Mouse (Mus musculus) limb, embryonic 11.5 days (tissue): ENCODE data around the gene Elfn1. TPM values are rescaled to one million over a fixed set of nuclear protein-coding genes. Genes with fewer than 3 reads are reported as not detected.
A peak's percentile ranks its signal among the peaks of the same experiment; 100 is the strongest.
"Not testable (repeated sequence)": the region's sequence is repeated elsewhere in the genome, so short reads cannot be mapped to it uniquely, and the experiment has no call there.

Experiments
- ATAC-seq: fragments of 200-750 bp; cut with Nextera tagmentation; 2 replicates; pipeline ENCODE4 v1.8.0; 2017; ENCODE audit warnings: low read depth; ENCODE audit not compliant: insufficient number of reproducible peaks, low FRiP score, low TSS enrichment
- DNase-seq: peaks from one replicate; pipeline ENCODE4 v3.0.0-alpha.2; 2015; ENCODE audit warnings: low spot score
- H3K27ac ChIP-seq: fragments of 300-500 bp; sonication (generic); replicated peaks from 2 replicates; pipeline ENCODE4 v1.5.1; 2014; ENCODE audit warnings: low read depth, mild to moderate bottlenecking, low read length
- H3K27me3 ChIP-seq: fragments of 300-500 bp; sonication (generic); 2 replicates; pipeline ENCODE4 v1.6.1; 2014; ENCODE audit warnings: mild to moderate bottlenecking, low read length, mixed read lengths; ENCODE audit not compliant: control insufficient read depth, insufficient read depth
- H3K36me3 ChIP-seq: fragments of 300-500 bp; sonication (generic); 2 replicates; pipeline ENCODE4 v1.6.1; 2014; ENCODE audit warnings: mild to moderate bottlenecking, low read length, moderate library complexity, mixed read lengths; ENCODE audit not compliant: control insufficient read depth, insufficient read depth
- H3K4me1 ChIP-seq: fragments of 300-500 bp; sonication (generic); 2 replicates; pipeline ENCODE4 v1.6.1; 2014; ENCODE audit warnings: low read length, mixed read lengths; ENCODE audit not compliant: control insufficient read depth, insufficient read depth
- H3K4me2 ChIP-seq: fragments of 300-500 bp; sonication (generic); 2 replicates; pipeline ENCODE4 v1.6.1; 2014; ENCODE audit warnings: low read depth, mild to moderate bottlenecking, moderate library complexity; ENCODE audit not compliant: severe bottlenecking
- H3K4me3 ChIP-seq: fragments of 300-500 bp; sonication (generic); 2 replicates; pipeline ENCODE4 v1.5.1; 2014; ENCODE audit warnings: low read depth, low read length
- H3K9ac ChIP-seq: fragments of 300-500 bp; sonication (generic); 2 replicates; pipeline ENCODE4 v1.6.1; 2014; ENCODE audit warnings: mild to moderate bottlenecking, low read length
- H3K9me3 ChIP-seq: fragments of 300-500 bp; sonication (generic); 2 replicates; pipeline ENCODE4 v1.6.1; 2016; ENCODE audit warnings: low read length; ENCODE audit not compliant: control insufficient read depth
- WGBS: fragments of 180-500 bp; shearing (Covaris S2); extraction: QIAGEN DNeasy Blood & Tissue Kit; methylation state at CpG from one replicate; pipeline ENCODE4 v1.1.7; 2014; 5-methylcytosine and 5-hydroxymethylcytosine counted together
- polyA plus RNA-seq: library from polyadenylated mRNA; unstranded; fragments of >200 nt; fragmentation: Nextera tagmentation; extraction: Ambion mirVana; gene quantifications from 2 replicates; pipeline ENCODE4 v1.2.1, GENCODE M21; 2014

The Elfn1 gene
- polyA plus RNA-seq, 1 experiment from 2014 or later: 0.08 TPM

DNA sequence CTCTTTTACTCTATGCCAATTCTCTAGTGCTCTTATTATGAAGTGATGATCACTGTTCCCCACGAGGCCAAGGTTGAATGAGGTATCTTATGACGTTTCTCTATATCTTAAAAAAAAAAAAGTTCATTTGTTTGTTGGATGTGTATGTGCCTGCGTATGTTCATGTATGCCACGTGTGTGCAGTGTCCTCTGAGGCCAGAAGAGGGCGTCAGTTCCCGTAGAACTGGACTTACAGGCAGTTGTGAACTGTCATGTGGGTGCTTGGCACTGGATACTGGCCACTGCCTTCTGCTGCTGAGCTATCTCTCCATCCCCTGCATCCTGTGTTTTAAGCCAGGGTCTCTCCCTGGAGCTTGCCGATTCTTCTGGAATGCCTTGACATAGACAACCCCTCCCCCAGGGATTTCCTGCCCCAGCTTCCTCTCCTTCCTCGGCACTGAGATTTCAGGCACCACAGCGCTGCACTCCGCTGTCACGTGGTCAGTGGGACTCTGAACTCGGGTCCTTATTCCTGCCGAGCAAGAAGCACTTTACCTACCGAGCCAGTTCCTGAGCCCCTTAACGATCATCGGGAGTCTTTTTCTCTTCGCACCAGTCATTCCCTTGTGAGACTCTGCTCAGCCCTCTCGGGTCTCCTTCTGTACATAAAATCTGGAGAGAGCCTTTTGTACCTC lies 77.5 kb downstream of the Elfn1 start:
- Histone ChIP-seq H3K9ac (no peak overlapping the region), H3K4me2 (no peak overlapping the region), H3K27ac (no peak overlapping the region), H3K4me1 (no peaks in the 10 kb centered on the region), H3K27me3 (0 out of 2 replicates have a peak, but pooled peaks cover 3% of the 10 kb centered on the region), H3K36me3 (no peaks in the 10 kb centered on the region), H3K4me3 (no peak overlapping the region), H3K9me3 (no peaks in the 10 kb centered on the region)
- WGBS: 35% methylated on average over 18 of the region's 18 CpGs
- DNase-seq: no peak
- ATAC-seq: no peak

DNA sequence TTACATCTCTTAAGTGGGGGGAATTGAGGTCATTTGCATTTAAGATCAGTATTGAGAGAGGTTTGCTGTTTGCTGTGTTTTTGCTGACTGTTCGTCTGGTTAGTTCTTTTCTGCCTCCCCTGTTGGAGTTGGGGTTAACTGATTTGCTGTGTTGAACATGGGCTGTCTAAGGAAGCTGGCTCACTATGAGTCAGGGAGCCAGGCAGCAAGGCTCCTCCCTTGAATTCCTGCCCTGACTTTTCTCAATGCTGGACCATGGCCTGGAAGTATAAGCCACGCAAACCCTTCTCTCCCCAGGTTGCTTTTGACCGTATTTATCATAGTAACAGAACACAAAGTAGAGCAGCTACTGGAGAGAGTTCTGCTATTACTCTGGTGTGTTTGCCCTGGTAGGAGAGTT lies 83.8 kb downstream of the Elfn1 start:
- ATAC-seq: no peak
- WGBS: 89% methylated on average over 3 of the region's 3 CpGs
- Histone ChIP-seq H3K27me3 (no peaks in the 10 kb centered on the region), H3K4me2 (no peak overlapping the region), H3K4me1 (no peaks in the 10 kb centered on the region), H3K27ac (no peak overlapping the region), H3K9me3 (no peaks in the 10 kb centered on the region), H3K36me3 (no peaks in the 10 kb centered on the region), H3K9ac (no peak overlapping the region), H3K4me3 (no peak overlapping the region)
- DNase-seq: no peak

DNA sequence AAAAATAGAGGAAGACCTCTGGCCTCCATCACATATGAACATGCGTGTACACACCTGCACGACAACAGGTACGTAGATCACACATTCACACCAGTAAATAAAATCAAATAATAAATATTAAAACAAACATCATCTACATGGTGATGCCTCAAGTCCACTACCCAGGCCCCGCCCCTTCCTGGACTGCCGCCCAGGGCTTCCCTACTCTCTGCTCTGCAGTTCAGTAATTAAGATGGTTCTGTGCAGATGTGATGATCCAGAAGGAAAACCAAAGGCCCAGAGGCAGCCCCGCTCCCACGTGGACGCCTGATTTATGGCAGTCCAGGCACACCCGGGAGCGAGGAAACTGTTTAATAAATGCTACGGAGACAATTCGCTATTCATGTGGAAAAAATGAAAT lies 90.6 kb downstream of the Elfn1 start:
- not testable (repeated sequence) for H3K9me3 ChIP-seq, H3K4me1 ChIP-seq, ATAC-seq, H3K9ac ChIP-seq, H3K27ac ChIP-seq, H3K27me3 ChIP-seq, DNase-seq, H3K4me2 ChIP-seq, H3K36me3 ChIP-seq, H3K4me3 ChIP-seq
- WGBS: 62% methylated on average over 11 of the region's 12 CpGs

GRCm38 (mm10) chr5:139998916-139999315 lies 91.2 kb downstream of the Elfn1 start:
- 25% methylated on average over 5 of the region's 6 CpGs for WGBS
- Histone ChIP-seq H3K9ac (no peak overlapping the region), H3K27me3 (no peaks in the 10 kb centered on the region), H3K9me3 (no peaks in the 10 kb centered on the region), H3K4me2 (no peak overlapping the region), H3K4me3 (no peak overlapping the region), H3K27ac (no peak overlapping the region), H3K4me1 (no peaks in the 10 kb centered on the region), H3K36me3 (no peaks in the 10 kb centered on the region)
- no peak for DNase-seq
- no peak for ATAC-seq

DNA sequence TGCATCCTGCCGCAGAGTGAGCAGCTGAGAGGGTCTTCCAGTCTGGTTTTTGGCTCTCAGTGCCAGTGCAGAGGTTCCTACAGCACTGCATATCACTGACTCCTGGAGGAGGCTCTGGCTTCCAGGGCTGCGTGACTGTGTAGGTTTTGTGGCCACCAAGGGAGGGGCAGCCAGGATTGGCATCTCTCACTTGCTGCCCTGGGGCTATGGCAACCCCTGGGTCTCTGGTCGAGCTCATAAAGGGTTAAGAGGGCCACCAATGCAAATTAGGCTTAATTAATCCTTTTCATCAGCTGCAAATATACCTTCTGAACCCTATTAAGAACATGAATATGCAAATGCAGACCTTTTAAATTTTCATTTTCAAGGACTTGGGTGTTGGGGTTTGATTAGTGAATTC lies 94.8 kb downstream of the Elfn1 start:
- Histone ChIP-seq H3K4me2 (no peak overlapping the region), H3K9me3 (no peaks in the 10 kb centered on the region), H3K36me3 (no peaks in the 10 kb centered on the region), H3K9ac (no peak overlapping the region), H3K27me3 (no peaks in the 10 kb centered on the region), H3K27ac (no peak overlapping the region), H3K4me3 (no peak overlapping the region), H3K4me1 (no peaks in the 10 kb centered on the region)
- DNase-seq (no peak), ATAC-seq (no peak)
- 65% methylated on average over 3 of the region's 3 CpGs for WGBS

DNA sequence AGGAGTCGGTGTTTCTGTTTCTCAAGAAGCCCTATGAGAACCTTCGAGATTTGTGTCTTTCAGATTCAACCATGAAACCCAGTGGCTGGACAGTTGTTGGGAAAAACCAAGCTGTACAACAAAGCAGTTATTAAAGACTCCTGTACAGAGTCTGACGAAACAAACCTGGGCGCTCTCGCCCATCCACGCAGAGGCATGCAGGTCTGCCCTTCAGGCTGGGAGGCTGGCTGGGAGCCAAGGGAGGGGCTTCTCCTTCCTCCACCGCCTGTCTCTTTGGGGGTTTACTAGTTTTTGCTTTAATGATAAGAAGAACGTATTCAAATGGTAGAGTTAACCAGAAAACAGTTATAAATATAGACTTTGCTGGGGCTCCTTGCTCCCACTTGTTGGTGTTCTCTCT lies 99.1 kb downstream of the Elfn1 start:
- DNase-seq (no peak), ATAC-seq (no peak)
- Histone ChIP-seq H3K4me2 (no peak overlapping the region), H3K36me3 (no peaks in the 10 kb centered on the region), H3K27me3 (no peaks in the 10 kb centered on the region), H3K9ac (no peak overlapping the region), H3K4me3 (no peak overlapping the region), H3K27ac (no peak overlapping the region), H3K4me1 (peaks cover 10% of the 10 kb centered on the region), H3K9me3 (no peaks in the 10 kb centered on the region)
- WGBS: 79% methylated on average over 8 of the region's 8 CpGs

DNA sequence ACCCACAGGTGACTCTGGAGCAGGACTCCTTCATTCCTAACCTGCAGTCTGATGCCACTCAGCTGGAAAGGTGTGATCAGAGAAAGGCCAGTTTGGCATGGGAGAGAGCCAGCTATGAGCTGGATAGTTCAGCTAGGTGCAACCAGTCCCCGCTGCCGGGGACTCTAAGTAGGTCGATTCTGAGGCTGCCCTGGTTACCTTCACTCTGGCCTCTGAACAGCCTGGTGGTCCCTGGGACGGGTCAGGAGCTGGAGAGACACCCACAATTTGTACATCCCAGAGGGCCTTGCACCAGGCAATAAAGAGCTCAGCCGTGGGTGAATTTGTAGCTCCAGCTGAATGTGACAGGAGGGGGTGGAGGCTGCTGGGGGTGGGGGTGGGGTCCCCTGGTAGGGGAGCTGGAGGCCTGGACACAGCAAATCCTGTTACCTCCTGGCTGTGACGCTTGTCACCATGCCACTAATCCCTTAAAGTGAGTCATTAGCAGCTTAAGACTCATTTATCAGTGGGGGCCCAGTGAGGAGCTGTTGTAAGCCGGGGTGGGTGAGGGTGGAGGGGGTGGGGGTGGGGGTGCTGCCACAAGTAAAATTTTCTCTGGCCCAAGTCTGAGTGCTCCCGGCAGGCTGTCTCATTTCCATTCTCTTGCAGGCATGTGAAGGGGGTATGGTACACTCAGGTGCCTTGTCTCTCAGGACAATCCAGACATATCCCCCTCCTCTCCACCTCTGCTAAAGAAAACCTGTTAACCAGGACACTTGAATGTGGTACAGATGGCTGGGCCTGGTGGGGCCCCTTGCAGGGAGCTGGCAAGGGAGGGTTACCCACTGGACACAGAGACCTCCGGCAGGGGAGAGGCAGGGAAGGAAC lies 100.1 kb downstream of the Elfn1 start:
- no peaks in the 10 kb centered on the region for H3K27me3 ChIP-seq
- no peaks in the 10 kb centered on the region for H3K36me3 ChIP-seq
- H3K4me2 ChIP-seq: no peak overlapping the region
- H3K27ac ChIP-seq: no peak overlapping the region
- no peaks in the 10 kb centered on the region for H3K9me3 ChIP-seq
- WGBS: 39% methylated on average over 9 of the region's 9 CpGs
- ATAC-seq: no peak
- H3K4me1 ChIP-seq: peaks cover 10% of the 10 kb centered on the region
- H3K4me3 ChIP-seq: no peak overlapping the region
- peak overlapping the region; percentile 27; the same call in 1 of the 2 replicates for H3K9ac ChIP-seq
- no peak for DNase-seq

GRCm38 (mm10) chr5:140008523-140008806 lies 100.7 kb downstream of the Elfn1 start:
- H3K27ac ChIP-seq: no peak overlapping the region
- 78% methylated on average over 5 of the region's 5 CpGs for WGBS

More at GRCm38 (mm10) chr5:140008523-140008806, 100.7 kb downstream of the Elfn1 start:
- Histone ChIP-seq H3K4me2 (no peak overlapping the region), H3K4me1 (peaks cover 10% of the 10 kb centered on the region), H3K27me3 (no peaks in the 10 kb centered on the region), H3K4me3 (no peak overlapping the region), H3K9me3 (no peaks in the 10 kb centered on the region), H3K36me3 (no peaks in the 10 kb centered on the region), H3K9ac (peak overlapping the region; percentile 27; the same call in 1 of the 2 replicates)
- DNase-seq (no peak), ATAC-seq (no peak)
